Mouse (Mus musculus) liver, postnatal 0 days (tissue): Measurements from ENCODE around the gene Psmd2.

Experiments
- CTCF ChIP-seq: sonication (generic); IDR thresholded peaks from 2 replicates; pipeline ENCODE4 v1.5.1; 2016; ENCODE audit warnings: antibody characterized with exemption, low read depth
- EP300 ChIP-seq: IDR thresholded peaks from 2 replicates; pipeline ENCODE4 v1.6.1; 2016; ENCODE audit warnings: antibody characterized with exemption, low read depth, mild to moderate bottlenecking

DNA sequence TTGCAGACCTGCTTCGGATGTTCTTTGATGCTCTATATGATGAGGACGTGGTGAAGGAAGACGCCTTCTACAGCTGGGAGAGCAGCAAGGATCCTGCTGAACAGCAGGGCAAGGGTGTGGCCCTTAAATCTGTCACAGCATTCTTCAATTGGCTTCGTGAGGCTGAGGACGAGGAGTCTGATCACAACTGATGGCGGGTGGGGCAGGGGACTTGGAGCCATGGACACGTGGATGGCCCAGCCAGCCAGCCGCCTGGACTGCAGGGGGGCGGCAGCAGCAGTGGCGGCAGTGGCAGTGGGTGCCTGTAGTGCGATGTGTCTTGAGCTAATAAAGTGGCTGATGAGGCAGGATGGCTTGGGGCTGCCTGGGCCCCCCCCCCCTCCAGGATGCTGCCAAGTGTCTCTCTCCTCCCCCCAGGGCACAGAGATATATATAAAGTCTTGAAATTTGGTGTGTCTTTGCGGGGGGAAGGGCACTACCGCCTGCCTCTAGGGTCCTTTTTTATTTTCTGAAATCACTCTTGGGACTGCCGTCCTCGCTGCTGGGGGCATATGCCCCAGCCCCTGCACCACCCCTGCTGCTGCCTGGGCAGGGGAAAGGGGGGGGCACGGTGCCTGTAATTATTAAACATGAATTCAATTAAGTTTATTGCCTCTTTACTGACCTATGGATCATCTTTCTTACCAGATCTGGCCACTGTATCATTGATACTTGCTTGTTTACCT, 41.0 kb downstream of the Psmd2 start:
- no peak for TF ChIP-seq CTCF
- TF ChIP-seq EP300: no peak
